Mouse (Mus musculus): ENCODE results near the gene Mysm1.

Mysm1 gene

DNA sequence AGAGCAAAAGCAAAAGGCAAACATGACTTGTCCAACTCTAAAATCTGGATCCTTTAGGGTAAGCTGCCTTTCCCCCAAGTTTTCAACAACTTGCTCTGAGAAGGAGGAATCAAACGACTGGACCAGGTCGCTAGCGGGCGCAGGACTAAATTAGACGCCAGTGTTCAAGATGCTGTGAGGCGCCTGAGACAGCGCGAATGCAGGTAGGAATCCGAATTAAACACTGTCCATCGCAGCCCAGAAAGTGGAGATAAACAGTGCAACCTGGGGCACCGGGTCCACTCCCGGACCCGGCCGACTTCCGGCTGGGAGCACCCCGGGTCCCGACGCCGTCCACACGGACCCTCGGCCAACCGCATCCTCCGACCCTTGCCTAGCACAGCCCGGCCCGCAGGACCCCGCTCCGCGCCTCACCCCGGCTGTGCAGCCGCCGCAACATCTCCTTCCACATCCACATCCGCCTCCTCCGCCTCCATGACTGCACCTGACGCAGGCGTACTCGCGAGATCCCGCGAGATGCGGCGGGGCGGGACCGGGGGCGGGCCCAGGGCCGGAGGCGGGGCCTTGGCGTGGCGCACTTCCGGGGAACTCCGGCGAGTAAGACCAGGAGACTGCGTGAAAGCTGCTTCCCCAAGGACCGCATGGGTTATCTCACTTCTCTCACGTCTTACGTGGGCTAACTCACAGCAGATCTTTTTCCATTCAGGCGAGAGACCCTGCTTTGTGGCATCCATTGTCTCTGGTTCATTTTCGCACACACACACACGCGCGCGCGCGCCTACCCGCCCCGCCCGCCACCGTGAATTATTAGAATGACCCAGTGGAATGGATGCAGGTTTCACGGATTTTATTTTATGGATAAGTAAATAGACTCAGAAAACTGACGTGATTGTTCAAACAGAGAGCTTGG is at the start of gene Mysm1:
Gene Mysm1 (minus strand): TSS at position 511 of the 910 bp plus-strand sequence.
- DNase-seq (ENCODE audit: low spot score): peak; percentile 92

DNA sequence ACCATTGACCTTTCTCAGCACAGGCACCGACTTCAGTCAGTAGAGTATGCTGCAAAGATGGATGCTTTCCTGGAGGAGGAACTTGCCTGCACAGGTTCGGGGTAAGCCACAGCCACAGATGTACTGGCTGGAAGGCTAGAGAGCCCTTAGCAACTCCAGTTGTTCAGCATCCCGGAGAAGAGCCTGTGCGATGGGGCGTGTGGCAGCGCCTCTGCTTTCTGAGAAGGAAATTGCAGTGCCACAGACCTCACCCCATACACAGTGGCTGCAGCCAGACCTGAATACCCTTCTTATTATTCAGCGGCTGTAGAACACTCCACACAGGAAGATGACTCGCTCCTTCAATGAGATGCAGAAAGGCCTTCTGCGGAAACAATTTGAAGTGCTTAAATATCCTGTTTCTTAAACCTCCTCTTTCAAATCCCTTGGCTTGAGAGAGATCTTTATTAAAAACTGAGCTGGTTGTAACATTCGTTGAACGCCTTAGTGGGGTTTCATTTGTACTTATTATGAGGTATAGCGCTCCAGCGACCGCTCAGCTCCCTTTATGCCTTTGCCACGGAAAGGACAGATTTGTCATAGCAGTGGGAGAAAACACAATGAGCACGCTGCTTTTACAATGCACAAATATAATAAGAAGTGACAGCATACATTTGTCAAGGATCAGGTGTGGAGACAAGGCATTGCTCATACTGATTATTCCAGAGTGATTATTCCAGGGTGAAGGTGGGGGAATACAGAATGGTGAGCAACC is 47.1 kb upstream of the Mysm1 start:
- DNase-seq (ENCODE audit: low spot score): no peak

DNA sequence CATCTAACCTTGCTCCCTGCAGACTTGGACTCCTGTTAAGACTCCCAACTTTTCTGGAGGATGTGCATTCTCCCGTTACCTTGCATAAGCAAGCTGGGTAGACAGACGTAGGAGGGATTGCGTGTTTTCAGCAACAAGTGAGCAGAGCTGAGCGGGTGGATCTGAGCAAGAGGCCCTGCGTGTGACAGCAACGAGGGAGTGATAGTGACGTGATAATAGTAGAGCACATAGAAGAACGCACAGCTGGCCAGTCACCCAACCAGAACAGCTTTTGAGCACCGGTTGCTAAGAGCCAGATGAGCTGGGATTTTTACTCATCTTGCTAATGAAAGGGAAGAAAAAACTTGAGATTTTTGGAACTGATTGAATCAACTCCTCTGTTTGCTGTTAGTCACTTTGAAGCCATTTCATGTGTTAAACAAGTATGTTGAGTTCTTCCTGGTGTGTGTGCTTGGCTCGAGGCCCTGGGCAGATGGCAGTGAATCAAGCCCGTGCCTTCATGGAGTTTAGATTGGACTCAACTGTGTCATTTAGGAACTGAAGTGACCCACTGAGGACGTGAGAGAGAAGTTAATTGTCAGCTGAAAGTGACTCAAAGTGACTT is 44.6 kb upstream of the Mysm1 start:
- no peak for DNase-seq (ENCODE audit: low spot score)

DNA sequence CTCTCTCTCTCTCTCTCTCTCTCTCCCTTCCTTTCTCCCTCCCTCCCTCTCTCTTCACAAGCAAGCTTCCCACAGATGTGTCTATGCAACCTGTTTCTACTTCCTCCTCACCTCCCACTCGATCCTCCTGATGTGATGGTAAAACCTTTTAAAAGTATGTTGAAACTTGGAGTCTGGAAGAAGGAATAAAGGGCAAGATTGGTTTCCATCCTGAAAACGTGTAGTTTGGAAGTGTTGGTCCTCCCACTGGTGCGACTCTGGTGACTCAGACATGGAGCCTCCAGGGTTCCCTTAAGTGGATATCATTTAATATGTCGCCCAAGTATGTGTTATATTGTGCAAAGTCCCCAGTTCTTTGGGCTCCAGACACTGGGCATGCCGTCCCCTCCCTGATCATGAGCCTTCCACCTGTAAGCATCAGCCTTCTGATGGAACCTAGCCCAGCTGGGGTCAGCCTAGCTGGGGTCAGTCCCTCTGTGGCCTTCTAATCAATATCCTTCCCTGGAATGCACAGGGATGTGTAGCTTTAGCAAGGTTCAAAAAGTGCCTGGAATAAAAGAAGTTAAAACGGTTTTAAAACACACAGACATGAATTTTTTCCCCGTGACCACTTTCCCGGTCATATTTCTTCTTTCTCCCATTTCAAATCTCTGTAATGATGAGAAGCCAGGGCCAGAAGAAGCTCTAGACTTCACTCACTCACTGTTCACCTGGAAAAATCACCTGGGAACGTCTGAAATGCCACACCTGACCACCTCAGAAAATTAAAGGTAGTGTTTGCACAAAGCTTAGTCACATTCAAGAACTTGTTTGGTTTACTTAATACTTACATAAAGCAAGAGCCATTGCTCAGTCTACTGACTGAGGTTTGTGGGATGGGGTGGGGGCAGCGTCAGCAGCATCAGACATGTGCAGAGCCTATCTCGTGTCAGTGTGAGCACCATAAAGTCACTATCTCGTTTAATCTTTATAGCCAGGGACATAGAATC is 43.0 kb upstream of the Mysm1 start:
- no peak for DNase-seq (ENCODE audit: low spot score)

DNA sequence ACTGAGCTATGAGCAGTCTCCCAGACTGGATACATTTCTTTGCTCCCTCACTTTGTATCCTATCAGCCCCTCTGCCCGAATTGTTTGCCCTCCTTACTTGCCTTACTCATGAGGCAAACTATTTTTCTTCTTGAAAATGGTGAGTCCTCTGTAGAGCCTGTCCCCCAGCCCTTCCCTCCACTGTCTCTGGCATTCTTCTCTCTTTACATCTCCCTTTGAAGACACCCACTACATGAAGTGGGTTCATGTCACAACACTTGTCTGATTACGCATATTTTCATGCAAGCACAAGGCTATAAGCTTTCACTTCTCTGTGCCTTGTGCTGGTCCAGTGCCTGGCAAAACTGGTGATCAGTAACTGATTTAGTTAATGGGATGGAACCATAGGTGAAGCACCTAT is 41.3 kb upstream of the Mysm1 start:
- DNase-seq (ENCODE audit: low spot score): no peak

DNA sequence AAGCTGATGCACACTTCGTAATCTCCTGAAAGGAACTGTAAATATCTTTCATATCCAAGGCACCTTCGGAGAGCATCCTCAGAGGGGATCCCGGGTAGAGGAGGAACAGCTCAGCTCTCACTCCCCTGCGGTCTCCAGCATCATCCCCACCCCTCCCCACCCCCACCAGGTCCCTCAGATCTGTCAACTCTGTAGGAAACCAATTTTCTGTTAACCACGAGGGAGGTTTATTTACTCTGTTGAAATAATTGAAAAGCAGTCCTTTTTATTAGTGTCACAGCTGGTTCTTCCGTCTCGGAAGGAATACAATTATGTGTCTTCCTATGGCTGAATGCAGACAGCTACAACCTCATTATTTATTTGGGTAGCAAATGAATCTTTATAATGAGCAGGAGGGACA is 39.3 kb upstream of the Mysm1 start:
- no peak for DNase-seq (ENCODE audit: low spot score)

DNA sequence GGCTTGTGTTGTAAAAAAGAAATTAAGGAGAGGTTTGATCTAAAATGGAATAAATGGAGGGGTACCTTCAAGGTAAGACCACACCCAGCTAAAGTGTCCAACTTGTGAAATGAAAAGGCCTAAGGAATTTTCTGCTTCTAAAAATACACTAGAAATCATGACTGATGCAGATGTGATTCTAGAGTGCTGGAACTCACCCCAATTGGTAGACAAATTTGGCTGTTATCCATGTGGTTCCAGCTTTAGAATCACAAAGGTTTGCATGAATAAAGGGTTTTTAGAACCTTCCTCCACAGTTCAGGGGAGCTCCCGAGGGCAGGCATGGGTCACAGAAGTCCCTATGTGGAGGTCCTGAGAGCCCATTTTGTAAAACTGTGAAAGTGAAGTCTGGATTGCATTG is 33.8 kb upstream of the Mysm1 start:
- no peak for DNase-seq (ENCODE audit: low spot score)

DNA sequence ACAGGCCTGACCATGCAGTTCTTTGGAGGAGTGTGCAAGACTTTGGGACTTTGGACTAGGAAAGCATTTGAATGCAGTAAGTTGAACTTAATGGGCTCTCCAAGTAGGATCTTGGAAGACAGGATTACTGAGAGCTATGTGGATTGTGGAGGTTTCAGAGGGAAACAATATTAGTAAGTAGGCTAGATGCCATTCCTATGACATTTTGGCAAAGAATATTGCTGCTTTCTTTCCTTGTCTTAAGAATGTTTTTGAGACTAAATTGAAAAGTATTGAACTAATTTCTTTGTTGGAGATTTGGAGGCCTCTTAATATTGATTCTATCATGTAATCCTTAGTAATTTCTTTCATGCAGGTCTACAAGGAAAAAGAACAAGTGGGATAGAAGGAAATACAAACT is 33.4 kb upstream of the Mysm1 start:
- no peak for DNase-seq (ENCODE audit: low spot score)

DNA sequence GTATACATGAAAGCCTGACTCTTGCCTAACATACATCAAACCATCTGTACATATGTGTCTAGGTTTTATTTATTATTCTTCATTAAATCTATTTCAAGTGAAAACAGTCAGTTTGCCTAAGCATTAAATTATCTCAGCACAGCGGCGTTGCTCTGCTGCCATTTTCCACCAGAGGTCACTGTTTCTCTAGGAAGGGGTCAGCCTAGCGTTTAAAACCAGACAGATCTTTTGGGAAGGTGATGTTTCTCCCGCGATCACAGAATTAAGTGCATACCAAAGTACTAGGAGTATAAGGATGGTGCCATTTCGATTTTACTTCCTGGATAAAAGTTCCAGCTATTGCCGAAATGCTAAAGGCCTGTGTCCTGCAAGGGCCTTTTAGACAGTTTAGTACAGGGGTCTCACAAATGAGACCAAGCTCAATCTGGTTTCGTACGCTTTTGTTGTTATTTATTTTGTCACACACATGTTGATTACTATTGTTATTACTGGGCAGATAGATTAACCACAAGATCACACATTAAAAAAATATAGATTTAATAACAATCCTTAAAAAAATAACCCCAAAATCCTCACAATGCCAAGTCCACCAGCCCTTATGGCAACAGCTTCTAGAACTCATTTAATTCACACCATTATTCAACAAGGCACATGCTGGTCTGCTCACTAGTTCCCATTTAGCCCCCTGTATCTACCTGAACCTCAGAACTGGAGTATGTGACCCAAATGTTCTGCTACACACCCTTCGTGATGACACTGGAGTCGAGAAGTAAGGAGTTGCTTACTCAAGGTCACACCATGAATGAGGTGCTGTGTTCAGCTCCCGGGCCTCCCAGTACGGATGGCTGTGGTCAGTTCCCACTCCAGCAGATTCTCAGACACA is 29.5 kb upstream of the Mysm1 start:
- peak; percentile 17 for DNase-seq (ENCODE audit: low spot score)

DNA sequence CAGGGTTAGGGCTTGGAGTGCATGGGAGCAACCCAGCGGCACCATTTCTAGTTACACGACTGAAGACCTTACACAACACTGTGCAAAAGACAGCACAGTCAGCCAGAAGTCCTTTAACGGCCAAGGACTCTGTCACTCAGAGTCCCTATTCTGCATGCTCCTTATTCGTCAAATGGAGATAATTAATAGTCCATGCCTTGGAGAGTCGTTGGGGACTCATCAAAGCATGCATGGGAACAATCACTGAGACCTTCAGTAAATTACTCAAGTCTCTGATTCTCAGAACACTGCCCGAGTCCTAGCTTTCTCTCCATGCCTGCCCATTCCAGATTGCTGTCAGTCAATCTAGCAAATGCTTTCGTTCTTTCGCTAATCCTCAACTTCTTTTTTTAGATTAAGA is 28.9 kb upstream of the Mysm1 start:
- DNase-seq (ENCODE audit: low spot score): no peak

DNA sequence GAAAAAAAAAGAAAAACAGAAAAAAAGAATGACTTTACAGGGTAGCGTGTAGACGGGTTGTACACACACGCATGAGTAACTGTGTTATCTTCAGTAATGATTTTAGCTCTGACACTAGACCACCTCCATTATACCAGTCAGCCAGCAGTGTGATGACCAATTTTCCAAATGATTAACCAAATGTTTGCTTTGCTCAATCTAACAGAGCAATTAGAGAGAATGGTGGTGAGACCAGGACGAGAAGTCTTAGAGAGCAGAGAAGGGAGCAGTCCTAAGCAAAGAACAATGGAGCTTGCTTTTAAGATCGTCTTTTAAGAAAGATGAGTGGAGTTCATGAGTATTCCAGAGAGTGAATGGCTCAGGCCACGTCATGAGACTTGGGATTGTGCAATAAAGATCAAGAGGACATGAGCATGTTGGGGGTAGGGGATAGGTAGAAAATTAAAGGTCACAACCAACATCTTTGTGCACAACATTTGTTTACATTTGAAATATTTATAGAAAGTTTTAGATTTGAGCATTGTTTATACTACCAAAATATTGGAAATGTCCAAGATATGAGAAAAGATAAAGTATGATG is 26.4 kb upstream of the Mysm1 start:
- no peak for DNase-seq (ENCODE audit: low spot score)

DNA sequence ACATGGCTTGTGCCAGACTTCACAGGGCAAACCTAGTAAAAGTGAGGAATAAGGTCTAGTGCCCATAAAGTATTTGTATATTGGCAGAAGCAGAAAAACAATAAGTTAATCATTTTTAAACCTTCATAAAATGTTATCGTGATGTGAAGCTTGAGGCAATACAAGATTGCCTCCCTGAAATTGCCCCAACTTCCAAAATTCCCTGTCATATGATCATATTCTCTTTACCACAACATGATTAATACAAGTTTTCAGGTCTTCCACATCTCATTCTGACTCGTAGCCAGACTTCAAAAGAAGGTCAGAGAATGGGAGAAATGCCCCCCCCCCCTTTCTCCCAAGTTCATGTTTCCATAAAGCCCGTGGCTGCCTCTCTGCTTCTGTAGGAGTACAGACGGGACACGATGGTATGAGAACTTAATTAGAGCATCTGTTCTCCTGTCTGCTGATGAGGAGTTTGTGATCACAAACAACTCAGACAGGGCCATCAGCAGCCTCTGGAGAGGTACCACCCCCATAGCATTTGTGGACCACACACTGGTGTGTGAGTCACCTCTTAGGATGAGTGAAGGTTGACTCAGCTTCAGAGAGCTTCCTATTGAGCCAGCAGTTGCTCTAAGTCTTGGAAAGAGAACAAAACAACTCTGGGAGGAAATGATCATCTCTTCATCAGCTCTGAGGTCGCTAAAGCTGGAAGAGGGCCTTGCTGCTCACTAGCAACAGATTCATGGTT is 22.3 kb upstream of the Mysm1 start:
- DNase-seq (ENCODE audit: low spot score): no peak

DNA sequence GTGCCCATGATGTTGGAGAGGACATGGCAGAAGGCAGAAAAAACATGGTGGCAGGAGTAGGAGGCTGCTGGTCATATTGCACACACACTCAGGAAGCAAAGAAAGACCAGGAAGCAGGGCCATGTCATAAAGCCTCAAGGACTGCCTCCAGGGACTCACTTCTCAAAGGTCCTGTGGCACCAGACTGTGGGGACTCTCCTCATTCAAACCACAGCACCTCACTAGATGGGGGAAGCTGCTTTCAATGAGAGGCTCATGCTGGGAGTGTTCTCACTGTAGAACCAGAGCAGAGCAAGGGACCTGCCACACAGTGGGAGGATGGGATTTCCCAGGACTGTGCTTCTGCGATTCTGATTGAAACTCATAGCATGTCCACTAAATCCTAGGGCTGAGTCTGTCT is 21.2 kb upstream of the Mysm1 start:
- no peak for DNase-seq (ENCODE audit: low spot score)

DNA sequence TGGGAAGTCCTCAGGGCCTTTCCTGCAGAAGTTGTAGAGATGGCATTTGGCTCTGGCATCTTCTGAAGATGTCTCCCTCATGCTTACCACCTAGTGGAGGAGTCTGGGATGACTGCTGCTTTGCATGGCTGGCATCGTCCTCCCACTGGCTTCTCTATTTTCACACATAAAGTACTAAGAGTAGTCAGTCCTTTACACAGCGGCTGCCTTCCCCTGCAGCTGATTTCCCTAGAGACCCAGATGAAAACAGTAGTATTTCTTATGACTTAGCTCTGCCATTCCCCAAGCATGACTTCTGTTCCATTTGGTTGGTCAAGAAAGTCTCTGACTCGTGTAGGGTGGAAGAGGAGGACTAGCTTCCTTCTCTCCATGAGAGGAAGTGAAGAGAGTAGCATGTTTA is 20.3 kb upstream of the Mysm1 start:
- no peak for DNase-seq (ENCODE audit: low spot score)

DNA sequence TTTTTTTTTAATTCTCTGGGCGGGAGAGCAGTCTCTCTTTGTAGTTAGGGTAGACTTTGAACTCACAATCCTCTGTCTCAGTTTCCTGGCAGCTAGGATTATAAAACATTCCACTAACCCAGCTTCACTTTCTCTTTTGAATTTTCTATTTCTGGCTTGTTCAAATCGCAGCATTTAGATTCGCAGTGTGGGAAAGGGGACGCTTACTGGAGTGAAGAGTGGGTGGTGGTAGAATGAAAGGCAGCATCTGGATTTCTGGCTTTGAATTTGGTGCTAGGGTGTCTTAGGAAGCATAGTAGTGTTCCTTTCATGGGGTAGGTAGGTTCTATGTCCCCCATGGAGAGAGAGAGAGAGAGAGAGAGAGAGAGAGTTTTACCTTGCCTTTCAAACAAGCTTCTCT is 17.0 kb upstream of the Mysm1 start:
- no peak for DNase-seq (ENCODE audit: low spot score)

DNA sequence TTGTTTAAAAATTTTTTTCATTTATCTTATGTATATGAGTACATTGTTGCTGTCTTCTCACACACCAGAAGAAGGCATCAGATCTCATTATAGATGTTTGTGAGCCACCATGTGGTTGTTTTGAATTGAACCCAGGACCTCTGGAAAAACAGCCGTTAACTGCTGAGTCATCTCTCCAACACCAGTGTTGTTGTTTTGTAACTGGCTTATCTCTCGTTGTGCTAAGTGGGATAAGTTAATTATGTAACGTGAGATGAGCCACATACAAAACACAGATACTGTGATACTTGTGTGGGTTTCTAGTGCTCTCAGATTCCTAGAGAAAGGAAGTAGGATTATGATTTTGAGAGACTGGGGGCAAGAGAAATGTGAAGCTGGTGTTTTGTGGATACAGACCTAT is 11.3 kb upstream of the Mysm1 start:
- no peak for DNase-seq (ENCODE audit: low spot score)

DNA sequence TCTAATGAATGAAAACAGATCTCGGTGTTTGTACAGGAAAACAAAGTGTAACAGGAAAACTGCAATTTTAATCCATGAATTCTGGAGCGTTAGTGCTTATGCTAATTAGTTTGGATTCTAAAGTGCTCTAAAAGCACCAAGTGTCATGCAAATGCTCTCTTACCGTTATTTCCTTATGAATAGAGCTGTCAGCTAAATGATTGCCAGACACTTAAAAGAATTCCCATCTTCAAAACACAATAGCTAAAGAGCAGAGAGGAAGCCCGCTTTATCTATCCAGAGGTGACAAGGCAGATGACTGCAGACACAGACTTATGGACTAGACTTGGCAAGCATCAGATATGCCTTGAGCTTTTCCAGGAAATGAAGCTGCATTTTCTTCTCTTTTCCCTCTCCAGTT is 8.8 kb upstream of the Mysm1 start:
- no peak for DNase-seq (ENCODE audit: low spot score)

DNA sequence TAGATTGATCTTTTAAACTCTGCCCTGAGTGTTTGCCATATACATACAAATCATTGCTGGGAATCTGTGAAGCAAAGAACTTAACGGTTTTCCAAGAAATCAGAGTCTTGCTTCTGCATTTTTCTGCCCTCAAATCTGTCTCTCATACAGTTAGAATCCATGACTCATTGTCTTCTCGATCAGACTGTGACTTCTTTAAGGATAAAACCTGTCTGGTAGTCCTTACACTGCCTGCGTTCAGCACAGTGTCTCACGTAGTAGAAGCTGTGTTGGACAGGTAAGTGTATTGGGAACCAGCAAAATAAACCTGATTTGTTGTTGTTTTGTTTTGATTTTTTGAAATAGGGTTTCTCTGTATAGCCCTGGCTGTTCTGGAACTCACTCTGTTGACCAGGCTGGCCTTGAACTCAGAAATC is 608 bp upstream of the Mysm1 start:
- DNase-seq (ENCODE audit: low spot score): no peak

DNA sequence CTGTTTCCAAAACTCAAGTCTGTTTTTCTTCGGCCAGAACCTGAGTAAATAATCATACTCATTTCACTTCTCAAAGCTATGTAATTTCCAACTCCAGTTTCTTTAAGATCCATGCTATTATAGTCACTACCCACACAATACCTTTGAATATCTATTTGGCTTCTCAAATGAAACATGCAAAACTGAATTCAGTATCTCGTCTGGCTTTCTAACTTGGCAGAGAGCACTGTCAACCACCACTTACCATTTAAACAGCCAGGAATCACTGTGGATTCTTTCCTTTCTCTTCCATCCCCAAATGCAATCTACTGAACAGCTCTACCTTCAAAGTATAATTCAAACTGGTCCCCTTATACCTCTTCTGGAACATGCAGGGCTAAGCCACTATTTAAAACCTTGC is 5.6 kb downstream of the Mysm1 start:
- DNase-seq (ENCODE audit: low spot score): no peak

DNA sequence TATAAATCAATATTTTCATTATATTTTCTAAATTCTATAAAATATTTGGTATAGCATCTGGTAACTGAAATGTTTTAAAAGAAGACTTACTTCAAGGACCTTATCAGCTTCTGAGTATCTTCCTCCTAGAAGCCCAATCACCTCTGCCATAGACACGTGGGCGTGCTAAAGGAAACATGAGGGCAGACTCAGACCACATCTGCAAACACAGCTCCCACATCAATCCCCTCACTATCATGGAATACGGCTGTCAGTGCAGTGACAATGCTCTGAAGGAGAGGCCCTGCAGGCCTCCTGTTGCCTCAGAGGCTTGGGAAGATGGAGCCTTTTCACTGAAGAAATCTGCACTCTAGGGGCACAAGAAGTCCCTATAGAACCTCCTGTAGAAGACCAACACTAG is 26.1 kb downstream of the Mysm1 start:
- no peak for DNase-seq (ENCODE audit: low spot score)
